Mouse (Mus musculus): ENCODE measurements at regions not wholly inside any gene's neighbourhood (a gene's known extent, or its start where the extent isn't known, plus 50 kb on each side); places are given as distances from the start of the nearest gene placed in this dataset.

- Histone ChIP-seq H3K79me2 (ENCODE audit: control insufficient read depth, insufficient read depth, low read length, poor library complexity) (no peaks in the 10 kb centered on the region), H3K9ac (ENCODE audit: control insufficient read depth, low read depth, low read length, poor library complexity, severe bottlenecking) (no peak overlapping the region), H3K4me1 (ENCODE audit: control insufficient read depth in 1 of 2, insufficient read depth in 2 of 2, low read length in 2 of 2) (no peaks in the 10 kb centered on the region), H3K36me3 (ENCODE audit: control insufficient read depth in 1 of 2, insufficient read depth in 2 of 2, low read length in 2 of 2) (no peaks in the 10 kb centered on the region), H3K9me3 (replicated peaks; ENCODE audit: insufficient read depth, low read length) (no peaks in the 10 kb centered on the region), H3K27me3 (ENCODE audit: control insufficient read depth in 1 of 2, insufficient read depth in 2 of 2, low read length in 2 of 2) (no peaks in the 10 kb centered on the region), H3K27ac (ENCODE audit: control insufficient read depth, low read depth, low read length) (no peak overlapping the region), H3K4me3 (ENCODE audit: control insufficient read depth in 1 of 2, insufficient read depth in 1 of 2, low read depth in 2 of 2, low read length in 2 of 2) (no peak overlapping the region)
- TF ChIP-seq ZC3H11A (IDR thresholded peaks at IDR 0.05; ENCODE audit: low read depth, low read length) = no peak
- no peak for TF ChIP-seq NELFE (IDR thresholded peaks at IDR 0.05; ENCODE audit: low read depth, low read length)
- TF ChIP-seq ZKSCAN1 (IDR thresholded peaks at IDR 0.05; ENCODE audit: low read depth, low read length) = no peak
- no peak for TF ChIP-seq CHD2 (IDR thresholded peaks at IDR 0.05; ENCODE audit: low read length)
- no peak for TF ChIP-seq MXI1 (IDR thresholded peaks at IDR 0.05; ENCODE audit: low read depth, low read length)
- no peak for TF ChIP-seq POLR2AphosphoS2 (IDR thresholded peaks at IDR 0.05; ENCODE audit: low read length)
- TF ChIP-seq GATA1 (IDR thresholded peaks at IDR 0.05; ENCODE audit: low read depth, low read length) = no peak
- TF ChIP-seq POLR2AphosphoS5 (IDR thresholded peaks at IDR 0.05; ENCODE audit: borderline replicate concordance, low read depth, low read length) = no peak
- TF ChIP-seq ELF1 (IDR thresholded peaks at IDR 0.05; ENCODE audit: low read depth, low read length) = no peak
- TF ChIP-seq GABPA (IDR thresholded peaks at IDR 0.05; ENCODE audit: low read depth, low read length) = no peak
- TF ChIP-seq UBTF (IDR thresholded peaks at IDR 0.05; ENCODE audit: borderline replicate concordance, insufficient read depth, low read depth, low read length) = no peak
- TF ChIP-seq MAZ (IDR thresholded peaks at IDR 0.05; ENCODE audit: low read depth, low read length) = no peak
- TF ChIP-seq MAX (IDR thresholded peaks at IDR 0.05; ENCODE audit: low read length) = no peak
- no peak for TF ChIP-seq JUND (IDR thresholded peaks at IDR 0.05; ENCODE audit: low read depth, low read length)
- TF ChIP-seq ZNF384 (IDR thresholded peaks at IDR 0.05; ENCODE audit: low read depth, low read length) = no peak
- no peak for TF ChIP-seq CHD1 (IDR thresholded peaks at IDR 0.05; ENCODE audit: low read depth, low read length)
- TF ChIP-seq ZMIZ1 (IDR thresholded peaks at IDR 0.05; ENCODE audit: low read depth, low read length) = no peak
- no peak for TF ChIP-seq EP300 (IDR thresholded peaks at IDR 0.05; ENCODE audit: low read depth in 1 of 2, low read length in 2 of 2)
- DNase-seq (ENCODE audit: low read depth, low spot score) = no peak
Observed at GRCm38 (mm10) chr9:43945997-43946649, 97.1 kb upstream of the Thy1 start.

DNA sequence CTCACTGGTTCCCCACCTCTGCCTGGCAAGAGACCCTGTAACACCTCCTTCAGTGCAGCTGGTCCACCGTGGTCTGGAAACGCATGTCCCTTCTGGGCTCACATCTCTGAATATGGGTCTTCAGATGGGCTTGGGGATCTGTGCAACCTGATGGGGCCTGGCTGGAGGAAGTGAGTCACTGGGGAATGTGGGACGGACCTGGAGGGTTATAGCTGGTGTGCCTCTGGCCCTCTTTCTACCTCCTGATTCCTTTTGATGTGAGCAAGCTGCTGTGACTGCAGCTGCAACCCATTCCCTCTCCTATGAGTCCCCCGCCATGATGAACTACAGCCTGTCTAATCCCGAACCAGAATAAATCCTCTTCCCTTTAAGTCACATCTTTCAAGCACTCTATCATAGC lies 96.1 kb upstream of the Thy1 start:
- Histone ChIP-seq H3K27me3 (ENCODE audit: control insufficient read depth in 1 of 2, insufficient read depth in 2 of 2, low read length in 2 of 2) (no peaks in the 10 kb centered on the region), H3K4me1 (ENCODE audit: control insufficient read depth in 1 of 2, insufficient read depth in 2 of 2, low read length in 2 of 2) (no peaks in the 10 kb centered on the region)

More for the DNA sequence above, 96.1 kb upstream of the Thy1 start:
- H3K9me3 ChIP-seq (replicated peaks; ENCODE audit: insufficient read depth, low read length) = no peaks in the 10 kb centered on the region
- DNase-seq (ENCODE audit: low read depth, low spot score) = no peak
- no peak overlapping the region for H3K4me3 ChIP-seq (ENCODE audit: control insufficient read depth in 1 of 2, insufficient read depth in 1 of 2, low read depth in 2 of 2, low read length in 2 of 2)
- no peaks in the 10 kb centered on the region for H3K79me2 ChIP-seq (ENCODE audit: control insufficient read depth, insufficient read depth, low read length, poor library complexity)
- H3K36me3 ChIP-seq (ENCODE audit: control insufficient read depth in 1 of 2, insufficient read depth in 2 of 2, low read length in 2 of 2) = no peaks in the 10 kb centered on the region
- no peak overlapping the region for H3K27ac ChIP-seq (ENCODE audit: control insufficient read depth, low read depth, low read length)
- no peak overlapping the region for H3K9ac ChIP-seq (ENCODE audit: control insufficient read depth, low read depth, low read length, poor library complexity, severe bottlenecking)
- TF ChIP-seq MYB (IDR thresholded peaks at IDR 0.05; ENCODE audit: low read depth, low read length) = no peak
